Mouse (Mus musculus): Measurements from ENCODE around the gene Fkrp.

- TF ChIP-seq CTCF (conservative IDR thresholded peaks at IDR 0.05; ENCODE audit: insufficient read depth, insufficient read length, low read depth, low read length), result no peak
- TF ChIP-seq POLR2A (IDR thresholded peaks at IDR 0.05; ENCODE audit: low read depth, low read length), result no peak
Observed at GRCm38 (mm10) chr7:16830449-16830848, 13.9 kb upstream of the Fkrp start.
